Mouse (Mus musculus) olfactory bulb, adult 2 months (tissue): ENCODE measurements at regions not wholly inside any gene's neighbourhood (a gene's known extent, or its start where the extent isn't known, plus 50 kb on each side); places are given as distances from the start of the nearest gene placed in this dataset.

Source experiments
- CTCF ChIP-seq: fragments of 200-500 bp; IDR thresholded peaks from 2 replicates; pipeline ENCODE4 v1.5.1; 2012; ENCODE audit warnings: low read depth, mild to moderate bottlenecking, low read length, moderate library complexity; ENCODE audit not compliant: insufficient read depth
- POLR2A ChIP-seq: fragments of 200-500 bp; IDR thresholded peaks from 2 replicates; pipeline ENCODE4 v1.6.1; 2012; ENCODE audit warnings: mild to moderate bottlenecking, low read depth, low read length, moderate library complexity; ENCODE audit not compliant: insufficient read depth

GRCm38 (mm10) chr9:67693716-67694115, 65.5 kb upstream of the C2cd4b start:
- TF ChIP-seq POLR2A, result no peak
- no peak for TF ChIP-seq CTCF
